Mouse (Mus musculus) ES-E14 (cell line): Measurements from ENCODE around the gene Fxyd4.

ENCODE experiments used
- MAFK ChIP-seq: IDR thresholded peaks from 2 replicates; pipeline ENCODE4 v1.6.1; 2014; ENCODE audit warnings: mild to moderate bottlenecking, low read depth, low read length, inconsistent platforms; ENCODE audit not compliant: insufficient read depth
- ZC3H11A ChIP-seq: IDR thresholded peaks from 2 replicates; pipeline ENCODE4 v1.6.1; 2012; ENCODE audit warnings: low read depth, mild to moderate bottlenecking, inconsistent platforms, low read length, borderline replicate concordance
- ZNF384 ChIP-seq: IDR thresholded peaks from 2 replicates; pipeline ENCODE4 v1.6.1; 2012; ENCODE audit warnings: low read depth, low read length, inconsistent platforms

DNA sequence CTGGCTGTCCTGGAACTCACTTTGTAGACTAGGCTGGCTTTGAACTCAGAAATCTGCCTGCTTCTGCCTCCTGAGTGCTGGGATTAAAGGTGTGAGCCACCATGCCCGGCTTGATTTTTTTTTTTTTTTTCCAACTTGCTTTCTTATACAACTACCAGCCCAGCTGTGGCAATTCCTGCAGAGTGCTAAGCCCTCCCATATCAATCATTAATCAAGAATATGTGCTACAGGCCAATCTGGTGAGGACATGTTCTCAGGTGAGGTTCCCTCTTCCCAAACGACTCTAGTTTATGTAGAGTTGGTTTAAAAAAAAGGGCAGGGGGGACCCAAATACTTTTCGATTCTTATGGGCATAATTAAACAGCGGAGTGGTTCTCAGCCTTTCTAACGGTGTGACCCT lies 39.7 kb downstream of the Fxyd4 start:
- TF ChIP-seq ZC3H11A (no peak), MAFK (no peak), ZNF384 (no peak)
